Mouse (Mus musculus) limb, embryonic 10.5 days (tissue): Measurements from ENCODE around the gene Crim1. TPM values are rescaled to one million over a fixed set of nuclear protein-coding genes. Genes with fewer than 3 reads are reported as not detected.

ENCODE experiments used
- DNase-seq: peaks from one replicate; pipeline ENCODE4 v3.0.0-alpha.2; 2017; ENCODE audit warnings: low spot score
- H3K27ac ChIP-seq: fragments of 300-500 bp; sonication (generic); 2 replicates; pipeline ENCODE4 v1.5.1; 2016; ENCODE audit warnings: mild to moderate bottlenecking
- H3K27me3 ChIP-seq: fragments of 300-500 bp; sonication (generic); 2 replicates; pipeline ENCODE4 v1.6.1; 2016; ENCODE audit warnings: low read depth, mild to moderate bottlenecking; ENCODE audit not compliant: poor library complexity, severe bottlenecking
- H3K36me3 ChIP-seq: fragments of 300-500 bp; sonication (generic); 2 replicates; pipeline ENCODE4 v1.6.1; 2016; ENCODE audit warnings: mild to moderate bottlenecking, moderate library complexity
- H3K4me1 ChIP-seq: fragments of 300-500 bp; sonication (generic); 2 replicates; pipeline ENCODE4 v1.6.1; 2016
- H3K4me3 ChIP-seq: fragments of 300-500 bp; sonication (generic); 2 replicates; pipeline ENCODE4 v1.5.1; 2016; ENCODE audit warnings: mild to moderate bottlenecking, moderate library complexity
- H3K9me3 ChIP-seq: fragments of 300-500 bp; sonication (generic); replicated peaks from 2 replicates; pipeline ENCODE4 v1.6.1; 2016; ENCODE audit warnings: mild to moderate bottlenecking
- WGBS: fragments of 180-500 bp; shearing (Covaris S2); methylation state at CpG from one replicate; pipeline ENCODE4 v1.1.7; 2016; 5-methylcytosine and 5-hydroxymethylcytosine counted together
- polyA plus RNA-seq: library from polyadenylated mRNA; unstranded; fragments of >200 nt; fragmentation: Nextera tagmentation; extraction: Ambion mirVana; gene quantifications from 2 replicates; pipeline ENCODE4 v1.2.1, GENCODE M21; 2016

The Crim1 gene
- polyA plus RNA-seq, 1 experiment from 2014 or later, result 2.2 TPM

DNA sequence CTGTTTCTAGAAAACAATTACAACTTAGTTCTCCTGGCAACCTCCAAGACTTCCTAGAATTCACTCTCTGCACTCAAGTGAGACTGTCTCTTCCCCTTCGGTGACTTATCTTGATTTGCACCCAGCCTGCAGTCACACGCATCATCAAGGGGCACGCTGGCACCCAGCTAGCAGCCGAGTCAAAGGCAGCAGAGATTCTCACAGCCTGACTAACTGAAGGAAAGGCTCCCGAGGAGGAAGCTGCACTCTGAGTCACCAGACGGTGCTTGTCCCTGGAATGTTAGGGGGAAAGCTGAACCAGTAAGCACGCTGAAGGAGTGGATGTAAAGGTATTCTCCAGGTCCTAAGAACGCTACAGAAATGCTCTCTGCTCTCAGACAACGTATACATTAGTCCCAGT, 187.6 kb downstream of the Crim1 start:
- WGBS, result 84% methylated on average over 9 of the region's 9 CpGs
- no peak overlapping the region for H3K27ac ChIP-seq
- H3K27me3 ChIP-seq, result no peaks in the 10 kb centered on the region
- no peaks in the 10 kb centered on the region for H3K4me1 ChIP-seq
- DNase-seq, result no peak
- no peak overlapping the region for H3K4me3 ChIP-seq
- H3K9me3 ChIP-seq, result no peaks in the 10 kb centered on the region
- peaks cover 3% of the 10 kb centered on the region for H3K36me3 ChIP-seq

DNA sequence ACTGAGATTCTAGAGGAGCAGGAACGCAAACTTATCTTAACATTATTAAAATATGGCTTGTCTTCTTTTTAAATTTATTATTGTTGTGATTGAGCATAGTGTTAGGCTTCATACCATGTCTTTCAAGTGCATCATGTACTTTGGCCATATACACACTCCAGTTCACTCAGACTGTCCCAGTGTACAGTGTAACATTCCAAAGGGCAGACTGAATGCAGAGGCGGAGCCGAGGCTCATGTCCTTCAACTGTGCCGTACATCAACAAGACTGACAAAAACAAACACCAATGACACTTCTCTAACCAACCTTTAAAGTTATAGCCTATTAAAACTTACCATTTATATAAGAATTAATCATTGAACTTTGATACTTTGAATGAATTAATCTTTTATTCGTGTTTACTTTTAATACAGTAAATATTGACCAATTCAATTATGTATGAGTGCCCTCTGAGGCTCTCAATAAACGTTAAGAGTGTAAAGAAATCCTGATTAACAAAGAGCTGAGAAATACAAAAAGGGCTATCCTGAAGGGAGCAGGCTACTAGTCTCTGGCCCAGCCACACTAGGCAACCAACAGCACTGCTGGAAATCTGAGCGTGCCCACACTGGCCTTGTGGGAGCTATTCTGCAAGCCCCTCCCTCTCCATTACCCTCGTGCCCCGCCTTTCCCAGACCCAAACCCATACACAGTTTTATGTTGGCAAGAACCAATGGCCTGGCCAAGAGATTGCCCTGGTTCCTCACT, 188.2 kb downstream of the Crim1 start:
- H3K9me3 ChIP-seq, result no peaks in the 10 kb centered on the region
- 86% methylated on average over 9 of the region's 9 CpGs for WGBS
- no peaks in the 10 kb centered on the region for H3K27me3 ChIP-seq
- no peaks in the 10 kb centered on the region for H3K36me3 ChIP-seq
- peak; percentile 19 for DNase-seq
- H3K4me3 ChIP-seq, result no peak overlapping the region
- H3K4me1 ChIP-seq, result no peaks in the 10 kb centered on the region
- no peak overlapping the region for H3K27ac ChIP-seq

DNA sequence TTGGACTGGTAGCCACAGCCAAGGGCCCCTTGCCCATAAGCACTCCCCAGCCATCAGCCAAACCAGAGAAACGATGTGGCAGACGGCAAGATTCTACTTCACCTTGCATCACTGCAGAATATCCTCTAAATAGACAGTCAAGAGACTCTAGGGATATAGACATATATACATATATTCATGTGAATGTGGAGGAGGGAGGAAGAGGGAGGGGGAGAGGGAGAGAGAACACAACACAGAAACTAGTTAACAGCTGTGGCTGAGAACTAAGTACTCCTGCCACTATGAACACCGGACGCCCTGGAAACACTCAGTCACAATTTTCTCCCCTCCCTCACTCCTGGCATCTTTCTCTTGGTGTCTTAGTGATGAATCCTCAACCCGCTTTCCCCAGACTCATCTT, 189.5 kb downstream of the Crim1 start:
- no peaks in the 10 kb centered on the region for H3K27me3 ChIP-seq
- no peak for DNase-seq
- H3K9me3 ChIP-seq, result no peaks in the 10 kb centered on the region
- H3K4me3 ChIP-seq, result no peak overlapping the region
- H3K36me3 ChIP-seq, result 0 out of 2 replicates have a peak, but pooled peaks cover 3% of the 10 kb centered on the region
- WGBS, result 90% methylated on average over 5 of the region's 5 CpGs
- H3K4me1 ChIP-seq, result no peaks in the 10 kb centered on the region
- no peak overlapping the region for H3K27ac ChIP-seq

DNA sequence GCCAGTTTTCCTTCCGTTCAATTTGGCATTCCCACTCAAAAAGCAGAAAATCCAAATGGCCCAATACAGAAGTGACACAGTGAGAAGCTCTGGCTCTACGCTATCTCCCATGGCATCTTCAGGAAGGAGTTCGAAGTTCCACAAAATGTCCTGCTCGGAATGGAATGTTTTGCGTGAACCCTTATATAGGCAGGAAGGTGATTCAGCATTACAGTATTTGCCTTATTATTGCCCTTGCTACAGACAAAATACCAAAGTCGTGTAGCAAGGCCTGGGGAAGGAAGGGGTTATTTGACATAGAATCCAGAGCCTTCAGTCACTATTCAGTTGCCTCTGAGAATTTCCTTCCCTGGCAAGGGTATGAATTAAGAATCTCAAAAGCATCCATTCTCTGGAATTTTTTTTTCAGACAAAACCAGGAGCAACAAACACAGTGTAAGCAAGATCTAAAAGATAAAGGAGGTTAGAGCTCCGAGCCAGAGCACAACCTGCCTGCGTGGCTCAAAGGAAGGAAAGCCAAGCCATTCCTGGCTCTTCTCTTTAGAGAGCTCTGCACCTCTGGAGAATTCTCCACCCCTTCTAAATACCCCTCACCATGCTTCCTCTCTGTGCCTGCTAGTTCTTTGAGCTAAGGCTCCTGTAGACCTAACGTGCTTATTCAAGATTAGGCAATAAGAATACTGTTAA, 192.5 kb downstream of the Crim1 start:
- 76% methylated on average over 9 of the region's 9 CpGs for WGBS
- no peak overlapping the region for H3K4me3 ChIP-seq

DNA sequence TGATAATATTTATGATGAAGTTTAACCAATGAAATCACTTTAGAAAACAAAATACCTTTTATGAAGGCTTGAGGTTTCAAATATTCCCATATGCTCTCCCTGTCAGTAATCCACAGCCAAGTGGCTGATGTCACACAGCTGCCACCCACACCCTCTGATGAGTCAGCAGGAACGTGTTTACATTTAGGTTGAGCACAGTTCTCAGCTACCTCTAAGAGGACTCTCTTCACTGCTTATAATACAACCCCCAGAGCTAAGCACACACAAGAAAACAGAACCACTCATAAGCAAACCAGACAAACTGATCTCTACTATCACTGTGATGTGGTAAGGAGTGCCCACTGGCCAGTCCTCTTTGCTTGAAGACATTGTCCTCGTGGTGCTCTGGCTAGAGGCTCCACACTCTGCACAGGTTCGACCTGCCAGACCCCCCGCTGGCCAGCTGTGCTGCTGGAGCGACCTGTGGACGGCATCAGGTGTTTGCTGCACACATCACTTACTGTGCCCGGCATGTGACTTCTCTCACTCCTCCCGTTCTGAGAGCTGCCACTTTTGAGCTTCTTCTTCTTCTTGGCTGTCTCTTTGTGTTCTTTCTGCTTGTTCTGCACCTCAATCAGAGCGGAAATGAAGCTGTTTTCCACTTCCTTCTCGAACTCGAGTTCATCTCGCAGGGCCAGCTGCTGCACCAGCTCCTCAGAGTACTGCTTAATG, 200.2 kb downstream of the Crim1 start:
- DNase-seq, result no peak
- H3K27ac ChIP-seq, result no peak overlapping the region

More for the DNA sequence above, 192.5 kb downstream of the Crim1 start:
- no peak overlapping the region for H3K27ac ChIP-seq
- H3K27me3 ChIP-seq, result no peaks in the 10 kb centered on the region
- peak; percentile 5 for DNase-seq
- H3K36me3 ChIP-seq, result 0 out of 2 replicates have a peak, but pooled peaks cover 3% of the 10 kb centered on the region
- no peaks in the 10 kb centered on the region for H3K9me3 ChIP-seq
- H3K4me1 ChIP-seq, result no peaks in the 10 kb centered on the region

DNA sequence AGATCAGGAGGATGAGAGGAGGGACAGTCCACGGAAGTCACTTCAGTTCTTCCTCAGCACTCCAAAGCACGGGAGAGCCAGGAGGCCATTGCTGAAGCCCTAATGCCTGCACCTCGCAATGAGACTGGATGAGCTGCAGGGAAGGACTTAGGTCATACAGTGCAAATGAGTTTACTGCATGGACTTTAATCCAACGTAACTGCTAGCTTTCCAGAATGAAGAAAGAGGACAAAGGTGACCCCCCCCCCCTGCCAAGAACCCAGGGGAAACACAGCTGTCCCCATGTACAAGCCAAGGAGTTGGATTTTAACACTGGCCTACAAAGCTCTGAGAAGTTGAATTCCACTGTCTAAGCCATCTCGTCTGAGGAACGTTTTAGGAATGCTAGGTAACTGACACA, 201.3 kb downstream of the Crim1 start:
- DNase-seq, result no peak
- no peaks in the 10 kb centered on the region for H3K9me3 ChIP-seq
- H3K4me1 ChIP-seq, result peaks cover 4% of the 10 kb centered on the region; the same call in 1 of the 2 replicates
- no peak overlapping the region for H3K4me3 ChIP-seq
- H3K36me3 ChIP-seq, result peaks cover 33% of the 10 kb centered on the region
- H3K27ac ChIP-seq, result no peak overlapping the region
- H3K27me3 ChIP-seq, result no peaks in the 10 kb centered on the region
- WGBS, result 80% methylated on average over 6 of the region's 6 CpGs

More for the DNA sequence above, 200.2 kb downstream of the Crim1 start:
- H3K27me3 ChIP-seq, result no peaks in the 10 kb centered on the region
- WGBS, result 84% methylated on average over 12 of the region's 12 CpGs
- H3K36me3 ChIP-seq, result peaks cover 33% of the 10 kb centered on the region
- H3K4me3 ChIP-seq, result no peak overlapping the region
- H3K4me1 ChIP-seq, result peaks cover 4% of the 10 kb centered on the region; the same call in 1 of the 2 replicates
- no peaks in the 10 kb centered on the region for H3K9me3 ChIP-seq

DNA sequence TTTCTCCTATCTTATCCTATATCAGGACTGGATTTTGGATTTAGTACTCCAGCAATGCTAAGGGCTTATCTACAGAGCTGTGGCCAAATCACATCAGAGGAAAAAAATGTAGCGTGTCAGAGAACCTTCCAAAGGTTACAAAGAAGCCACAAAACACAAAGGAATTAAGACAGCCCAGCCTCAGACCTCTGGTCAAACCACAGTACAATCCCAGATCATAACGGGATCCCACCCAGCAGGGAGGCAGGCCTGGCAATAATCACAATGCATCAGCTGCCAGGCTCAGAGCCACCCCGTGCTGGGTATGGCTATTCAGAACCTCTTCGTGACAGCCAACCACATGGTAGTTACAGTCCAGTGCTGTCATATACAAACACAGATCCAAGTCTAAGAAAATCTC, 201.7 kb downstream of the Crim1 start:
- Histone ChIP-seq H3K36me3 (peaks cover 33% of the 10 kb centered on the region), H3K4me1 (peaks cover 4% of the 10 kb centered on the region; the same call in 1 of the 2 replicates), H3K9me3 (no peaks in the 10 kb centered on the region), H3K27ac (no peak overlapping the region), H3K27me3 (no peaks in the 10 kb centered on the region), H3K4me3 (no peak overlapping the region)
- 62% methylated on average over 4 of the region's 4 CpGs for WGBS
- DNase-seq, result no peak

DNA sequence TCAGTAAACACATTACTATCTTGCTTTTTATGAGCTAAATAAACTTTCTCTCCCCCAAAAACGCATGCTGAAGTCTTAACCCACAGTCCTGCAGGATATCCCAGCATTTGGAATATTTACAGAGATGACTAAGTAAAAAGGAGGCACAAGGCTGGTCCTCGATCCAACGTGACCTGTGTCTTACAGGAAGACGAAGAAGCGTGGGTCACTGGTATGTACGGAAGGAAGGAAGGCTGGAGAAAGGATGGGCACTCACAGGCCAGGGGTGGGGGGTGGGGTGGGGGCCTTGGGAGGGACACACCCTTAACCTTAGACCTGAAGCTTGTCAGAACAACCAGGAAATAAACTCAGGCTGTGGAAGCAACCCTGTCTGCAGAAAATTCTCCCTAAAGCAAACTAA, 202.1 kb downstream of the Crim1 start:
- Histone ChIP-seq H3K27ac (no peak overlapping the region), H3K9me3 (no peaks in the 10 kb centered on the region), H3K27me3 (no peaks in the 10 kb centered on the region), H3K4me3 (no peak overlapping the region), H3K36me3 (peaks cover 33% of the 10 kb centered on the region), H3K4me1 (peaks cover 4% of the 10 kb centered on the region; the same call in 1 of the 2 replicates)
- no peak for DNase-seq
- WGBS, result 79% methylated on average over 6 of the region's 6 CpGs

DNA sequence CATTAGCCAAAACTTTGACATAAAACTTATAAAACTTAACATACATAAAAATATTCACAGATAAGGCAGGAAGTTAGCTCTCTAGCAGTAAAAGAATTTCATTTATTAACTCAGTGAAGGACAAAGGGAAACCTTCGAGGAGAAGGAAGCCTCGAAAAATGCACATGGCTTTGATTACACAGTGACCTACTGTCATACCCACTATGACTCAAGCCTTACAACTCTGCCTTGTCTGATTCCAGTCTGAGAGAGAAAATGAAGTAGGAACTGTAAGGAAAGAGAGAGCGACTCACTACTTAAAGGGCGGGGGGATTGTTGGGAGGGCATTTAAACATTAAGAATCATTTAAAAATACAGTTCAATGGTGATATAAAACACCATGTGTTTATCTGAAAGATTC, 203.2 kb downstream of the Crim1 start:
- Histone ChIP-seq H3K9me3 (no peaks in the 10 kb centered on the region), H3K27me3 (no peaks in the 10 kb centered on the region), H3K4me1 (peaks cover 4% of the 10 kb centered on the region), H3K36me3 (peaks cover 33% of the 10 kb centered on the region), H3K27ac (no peak overlapping the region), H3K4me3 (no peak overlapping the region)
- DNase-seq, result no peak
- WGBS, result 80% methylated on average over 4 of the region's 4 CpGs

DNA sequence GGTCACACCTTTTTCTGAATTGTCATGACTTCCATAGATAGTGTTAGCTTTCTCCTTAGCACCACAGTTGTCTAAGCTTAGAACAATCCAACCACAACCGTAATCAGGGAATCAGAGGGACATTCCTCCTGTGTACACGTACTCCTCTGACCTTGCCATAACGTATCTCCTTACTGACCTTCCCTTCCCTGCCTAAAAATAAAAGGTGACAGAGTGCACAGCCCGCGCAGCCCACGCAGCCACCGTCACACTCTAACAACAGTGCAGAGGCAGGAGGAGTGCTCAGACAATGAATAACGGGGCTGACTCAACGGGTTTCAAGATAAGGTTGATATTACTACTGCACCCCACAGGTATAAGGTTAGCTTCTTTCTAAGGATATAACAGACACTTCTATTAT, 203.8 kb downstream of the Crim1 start:
- DNase-seq, result no peak
- Histone ChIP-seq H3K27me3 (no peaks in the 10 kb centered on the region), H3K9me3 (no peaks in the 10 kb centered on the region), H3K4me3 (no peak overlapping the region), H3K27ac (no peak overlapping the region), H3K4me1 (peaks cover 10% of the 10 kb centered on the region), H3K36me3 (peaks cover 33% of the 10 kb centered on the region)
- WGBS, result 92% methylated on average over 9 of the region's 9 CpGs

DNA sequence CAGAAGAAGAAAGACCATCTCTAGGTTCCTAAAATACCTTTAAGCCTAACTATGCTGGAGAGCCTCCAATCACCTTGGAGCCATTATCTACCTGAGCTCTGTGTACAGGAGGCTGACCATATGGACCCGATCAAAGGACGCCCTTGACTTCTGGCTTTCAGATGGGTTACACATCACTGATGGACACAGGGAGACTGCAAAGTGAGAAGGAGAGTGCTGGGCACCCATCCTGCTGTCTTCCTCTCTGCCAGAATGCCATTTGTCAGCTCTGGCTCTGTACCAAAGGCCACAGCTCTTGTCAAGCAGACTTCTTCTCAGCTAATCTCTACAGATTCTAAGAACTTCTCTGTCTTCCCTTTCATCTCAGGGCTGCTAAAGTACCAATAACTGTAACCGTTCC, 205.3 kb downstream of the Crim1 start:
- no peak for DNase-seq
- no peak overlapping the region for H3K4me3 ChIP-seq
- H3K36me3 ChIP-seq, result peaks cover 25% of the 10 kb centered on the region
- H3K27ac ChIP-seq, result no peak overlapping the region
- H3K9me3 ChIP-seq, result no peaks in the 10 kb centered on the region
- H3K27me3 ChIP-seq, result no peaks in the 10 kb centered on the region
- 94% methylated on average over 3 of the region's 3 CpGs for WGBS
- peaks cover 13% of the 10 kb centered on the region for H3K4me1 ChIP-seq

DNA sequence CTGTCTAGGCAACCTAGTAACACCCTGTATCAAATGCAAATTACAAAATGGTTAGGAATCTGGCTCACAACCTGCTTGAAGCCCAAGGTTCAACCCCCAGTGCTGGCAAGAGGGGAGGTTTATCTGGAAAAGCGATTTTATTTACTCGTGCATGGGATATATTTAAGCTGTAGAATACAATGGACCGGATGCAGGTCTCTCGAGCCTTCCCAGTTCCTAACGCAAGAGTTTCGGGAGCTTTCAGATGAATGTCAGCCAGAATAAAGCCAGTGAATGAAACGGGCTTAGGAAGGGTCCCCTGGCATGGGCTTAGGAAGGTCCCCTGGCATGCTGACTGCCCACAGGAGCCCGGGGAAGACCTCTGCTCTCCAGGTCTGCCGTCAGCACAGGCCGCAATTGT, 206.8 kb downstream of the Crim1 start:
- H3K4me1 ChIP-seq, result peaks cover 13% of the 10 kb centered on the region
- no peak overlapping the region for H3K4me3 ChIP-seq
- H3K27ac ChIP-seq, result no peak overlapping the region
- H3K9me3 ChIP-seq, result no peaks in the 10 kb centered on the region
- DNase-seq, result no peak
- WGBS, result 91% methylated on average over 10 of the region's 10 CpGs
- H3K27me3 ChIP-seq, result no peaks in the 10 kb centered on the region
- H3K36me3 ChIP-seq, result peaks cover 20% of the 10 kb centered on the region; the same call in 1 of the 2 replicates

DNA sequence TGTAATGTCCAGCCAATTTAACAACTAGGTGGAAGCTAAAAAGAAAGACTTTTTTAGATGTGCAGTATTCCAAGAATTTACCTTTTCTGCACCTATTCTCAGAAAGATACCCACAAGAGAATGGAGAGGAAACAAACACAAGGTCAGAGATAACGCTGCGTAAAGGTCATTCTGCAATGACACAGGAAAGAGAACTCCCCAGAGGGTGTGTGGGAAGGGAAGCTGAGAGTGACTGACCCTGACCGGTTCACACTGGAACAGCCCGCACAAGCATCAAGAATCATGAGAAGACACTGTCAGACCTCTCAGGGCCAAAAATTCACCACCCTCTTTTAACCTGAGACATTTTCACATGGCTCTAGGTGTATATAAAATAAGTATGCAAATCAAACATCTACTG, 207.5 kb downstream of the Crim1 start:
- 73% methylated on average over 4 of the region's 4 CpGs for WGBS
- H3K9me3 ChIP-seq, result no peaks in the 10 kb centered on the region

More for the DNA sequence above, 207.5 kb downstream of the Crim1 start:
- peaks cover 9% of the 10 kb centered on the region for H3K4me1 ChIP-seq
- no peaks in the 10 kb centered on the region for H3K27me3 ChIP-seq
- no peak for DNase-seq
- no peak overlapping the region for H3K4me3 ChIP-seq
- no peak overlapping the region for H3K27ac ChIP-seq
- H3K36me3 ChIP-seq, result peaks cover 23% of the 10 kb centered on the region
